Mouse (Mus musculus) small intestine, adult 2 months (tissue): ENCODE data around the gene Zfp423.

Source experiments
- CTCF ChIP-seq: fragments of 200-500 bp; IDR thresholded peaks from 2 replicates; pipeline ENCODE4 v1.5.1; 2012; ENCODE audit warnings: low read depth, mild to moderate bottlenecking, control low read depth, inconsistent platforms, low read length, moderate library complexity, mixed read lengths; ENCODE audit not compliant: insufficient replicate concordance, insufficient read length; ENCODE audit errors: extremely low read depth
- POLR2A ChIP-seq: fragments of 200-500 bp; IDR thresholded peaks from 2 replicates; pipeline ENCODE4 v1.6.1; 2012; ENCODE audit warnings: low read depth, mild to moderate bottlenecking, control low read depth, inconsistent platforms, low read length, moderate library complexity

DNA sequence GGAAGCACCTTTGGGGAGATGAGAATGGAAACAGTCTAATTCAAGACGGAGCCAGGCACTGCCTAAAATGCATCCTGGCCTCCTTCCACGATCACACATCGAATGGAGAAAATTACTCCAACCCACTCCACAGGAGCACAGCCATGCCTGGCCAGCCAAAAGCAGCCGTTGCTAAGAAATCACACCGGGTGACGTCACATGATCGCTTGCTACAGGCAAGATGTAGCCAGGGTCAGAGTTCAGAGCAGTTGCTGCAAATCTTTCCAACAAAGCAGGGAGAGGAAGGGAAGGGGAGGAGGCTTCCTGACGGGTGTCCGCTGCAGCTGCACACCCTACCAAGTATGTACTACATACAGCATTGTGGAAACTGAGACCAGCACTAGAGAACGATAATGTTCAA, 83.9 kb downstream of the Zfp423 start:
- TF ChIP-seq POLR2A (no peak), CTCF (no peak)
